Mouse (Mus musculus) stomach, embryonic 15.5 days (tissue): ENCODE measurements around the gene Phf11c. TPM values are rescaled to one million over a fixed set of nuclear protein-coding genes. Genes with fewer than 3 reads are reported as not detected.
"Not testable (repeated sequence)": the region's sequence is repeated elsewhere in the genome, so short reads cannot be mapped to it uniquely, and the experiment has no call there.

Experiments used
- ATAC-seq: fragments of 200-750 bp; cut with Nextera tagmentation; 2 replicates; pipeline ENCODE4 v1.8.0; 2017; ENCODE audit warnings: low read depth, moderate number of reproducible peaks, moderate TSS enrichment; ENCODE audit not compliant: insufficient read depth, low FRiP score
- H3K27ac ChIP-seq: fragments of 300-500 bp; sonication (generic); 2 replicates; pipeline ENCODE4 v1.5.1; 2015; ENCODE audit warnings: mild to moderate bottlenecking, inconsistent platforms
- H3K27me3 ChIP-seq: fragments of 300-500 bp; sonication (generic); replicated peaks from 2 replicates; pipeline ENCODE4 v1.6.1; 2015; ENCODE audit warnings: inconsistent platforms
- H3K36me3 ChIP-seq: fragments of 300-500 bp; sonication (generic); 2 replicates; pipeline ENCODE4 v1.6.1; 2015; ENCODE audit warnings: inconsistent platforms
- H3K4me1 ChIP-seq: fragments of 300-500 bp; sonication (generic); 2 replicates; pipeline ENCODE4 v1.6.1; 2015; ENCODE audit warnings: inconsistent platforms
- H3K4me2 ChIP-seq: fragments of 300-500 bp; sonication (generic); 2 replicates; pipeline ENCODE4 v1.6.1; 2015; ENCODE audit warnings: mild to moderate bottlenecking, inconsistent platforms
- H3K4me3 ChIP-seq: fragments of 300-500 bp; sonication (generic); replicated peaks from 2 replicates; pipeline ENCODE4 v1.5.1; 2015; ENCODE audit warnings: inconsistent platforms
- H3K9ac ChIP-seq: fragments of 300-500 bp; sonication (generic); 2 replicates; pipeline ENCODE4 v1.6.1; 2015; ENCODE audit warnings: inconsistent platforms
- H3K9me3 ChIP-seq: fragments of 300-500 bp; sonication (generic); 2 replicates; pipeline ENCODE4 v1.6.1; 2016; ENCODE audit warnings: inconsistent platforms
- WGBS: fragments of 180-500 bp; shearing (Covaris S2); methylation state at CpG from one replicate; pipeline ENCODE4 v1.1.7; 2015; 5-methylcytosine and 5-hydroxymethylcytosine counted together
- polyA plus RNA-seq: library from polyadenylated mRNA; unstranded; fragments of >200 nt; fragmentation: Nextera tagmentation; extraction: Ambion mirVana; gene quantifications from 2 replicates; pipeline ENCODE4 v1.2.1, GENCODE M21; 2015

Gene Phf11c
- polyA plus RNA-seq, 1 experiment from 2014 or later, result 0.45 TPM

GRCm38 (mm10) chr14:59396999-59397398 is 1.8 kb upstream of the Phf11c start:
- H3K4me2 ChIP-seq, result no peak overlapping the region
- no peak overlapping the region for H3K9ac ChIP-seq
- no peak overlapping the region for H3K27ac ChIP-seq
- no peaks in the 10 kb centered on the region for H3K9me3 ChIP-seq
- 69% methylated on average over 2 of the region's 2 CpGs for WGBS
- no peaks in the 10 kb centered on the region for H3K36me3 ChIP-seq
- H3K4me1 ChIP-seq, result no peaks in the 10 kb centered on the region
- H3K4me3 ChIP-seq, result no peak overlapping the region
- no peak for ATAC-seq
- H3K27me3 ChIP-seq, result no peaks in the 10 kb centered on the region

GRCm38 (mm10) chr14:59390181-59390580 is 5.0 kb downstream of the Phf11c start:
- not testable (repeated sequence) for H3K36me3 ChIP-seq, ATAC-seq

GRCm38 (mm10) chr14:59389532-59389931 is 5.6 kb downstream of the Phf11c start:
- no peak for ATAC-seq
- no peak overlapping the region for H3K9ac ChIP-seq
- no peaks in the 10 kb centered on the region for H3K4me1 ChIP-seq
- no peaks in the 10 kb centered on the region for H3K9me3 ChIP-seq
- no peak overlapping the region for H3K4me2 ChIP-seq
- H3K36me3 ChIP-seq, result no peaks in the 10 kb centered on the region
- H3K27me3 ChIP-seq, result no peaks in the 10 kb centered on the region
- H3K4me3 ChIP-seq, result no peak overlapping the region
- H3K27ac ChIP-seq, result no peak overlapping the region
- WGBS, result 75% methylated on average over 1 of the region's 1 CpGs

More at GRCm38 (mm10) chr14:59390181-59390580, 5.0 kb downstream of the Phf11c start:
- not testable (repeated sequence) for H3K9ac ChIP-seq, H3K4me1 ChIP-seq, H3K4me3 ChIP-seq, H3K27me3 ChIP-seq, H3K9me3 ChIP-seq, H3K27ac ChIP-seq, H3K4me2 ChIP-seq
- 48% methylated on average over 4 of the region's 4 CpGs for WGBS

- Histone ChIP-seq H3K4me1 (peaks cover 4% of the 10 kb centered on the region; the same call in 1 of the 2 replicates), H3K27me3 (no peaks in the 10 kb centered on the region), H3K4me2 (no peak overlapping the region), H3K9ac (no peak overlapping the region), H3K9me3 (no peaks in the 10 kb centered on the region), H3K27ac (no peak overlapping the region), H3K4me3 (no peak overlapping the region), H3K36me3 (no peaks in the 10 kb centered on the region)
- no peak for ATAC-seq
- WGBS, result 91% methylated on average over 25 of the region's 25 CpGs
Observed at GRCm38 (mm10) chr14:59370348-59371068, 24.7 kb downstream of the Phf11c start.

GRCm38 (mm10) chr14:59366386-59367105 is 28.6 kb downstream of the Phf11c start:
- H3K4me2 ChIP-seq, result no peak overlapping the region
- H3K4me1 ChIP-seq, result peaks cover 4% of the 10 kb centered on the region; the same call in 1 of the 2 replicates
- H3K27ac ChIP-seq, result no peak overlapping the region
- no peak overlapping the region for H3K4me3 ChIP-seq
- no peak overlapping the region for H3K9ac ChIP-seq
- H3K27me3 ChIP-seq, result no peaks in the 10 kb centered on the region
- 78% methylated on average over 8 of the region's 8 CpGs for WGBS
- no peaks in the 10 kb centered on the region for H3K9me3 ChIP-seq
- no peaks in the 10 kb centered on the region for H3K36me3 ChIP-seq
- no peak for ATAC-seq

- ATAC-seq, result peak; percentile 35; the same call in 1 of the 2 replicates
- 55% methylated on average over 6 of the region's 6 CpGs for WGBS
Observed at GRCm38 (mm10) chr14:59365244-59365644, 29.9 kb downstream of the Phf11c start, which contains the start of gene Phf11d. TSS of gene Phf11d (minus strand) at chr14:59365470.

GRCm38 (mm10) chr14:59341189-59341588 is 54.0 kb downstream of the Phf11c start, which contains the start of gene Phf11b:
TSS of gene Phf11b (minus strand) at chr14:59341351.
- H3K4me3 ChIP-seq, H3K27ac ChIP-seq, H3K27me3 ChIP-seq, H3K4me1 ChIP-seq, H3K4me2 ChIP-seq, H3K9me3 ChIP-seq, H3K36me3 ChIP-seq, H3K9ac ChIP-seq: not testable (repeated sequence)
- 0 out of 2 replicates have a peak, but pooled peaks have one; percentile 10 for ATAC-seq
- 76% methylated on average over 1 of the region's 1 CpGs for WGBS

More at GRCm38 (mm10) chr14:59365244-59365644, 29.9 kb downstream of the Phf11c start, which contains the start of gene Phf11d:
- no peaks in the 10 kb centered on the region for H3K27me3 ChIP-seq
- H3K9me3 ChIP-seq, result no peaks in the 10 kb centered on the region
- H3K36me3 ChIP-seq, result no peaks in the 10 kb centered on the region
- H3K9ac ChIP-seq, result no peak within 1 kb of the TSS
- peak within 1 kb of the TSS; percentile 72; the same call in 1 of the 2 replicates for H3K27ac ChIP-seq
- no peak within 1 kb of the TSS for H3K4me3 ChIP-seq
- H3K4me2 ChIP-seq, result peak within 1 kb of the TSS; percentile 38
- peaks cover 4% of the 10 kb centered on the region; the same call in 1 of the 2 replicates for H3K4me1 ChIP-seq

GRCm38 (mm10) chr14:59339541-59339940 is 55.6 kb downstream of the Phf11c start:
- Histone ChIP-seq H3K27me3 (no peaks in the 10 kb centered on the region), H3K4me3 (no peak overlapping the region), H3K9ac (no peak overlapping the region), H3K27ac (no peak overlapping the region), H3K4me2 (no peak overlapping the region), H3K36me3 (no peaks in the 10 kb centered on the region), H3K4me1 (no peaks in the 10 kb centered on the region), H3K9me3 (no peaks in the 10 kb centered on the region)
- no peak for ATAC-seq
- 89% methylated on average over 1 of the region's 1 CpGs for WGBS

GRCm38 (mm10) chr14:59336056-59336455 is 59.1 kb downstream of the Phf11c start:
- not testable (repeated sequence) for H3K9me3 ChIP-seq, H3K4me2 ChIP-seq, H3K36me3 ChIP-seq, ATAC-seq, H3K9ac ChIP-seq, H3K4me1 ChIP-seq, H3K4me3 ChIP-seq, H3K27ac ChIP-seq, H3K27me3 ChIP-seq
- 79% methylated on average over 3 of the region's 3 CpGs for WGBS

Other genes with a start within 250 kb of the Phf11c start
- gene Gm5142, start 216.6 kb downstream of the Phf11c start, polyA plus RNA-seq, result not detected in 2 replicates
- 47.4 and 52.7 TPM in 2 replicates for gene Rcbtb1, start 194.2 kb downstream of the Phf11c start, polyA plus RNA-seq
- not detected in 2 replicates for gene Gm6904, start 135.2 kb downstream of the Phf11c start, polyA plus RNA-seq
- gene Phf11a, start 97.9 kb downstream of the Phf11c start, polyA plus RNA-seq, result 0.17 and 0.18 TPM in 2 replicates
- 0.84 and 1.6 TPM in 2 replicates for gene Phf11b, start 54.0 kb downstream of the Phf11c start, polyA plus RNA-seq
- gene Phf11d, start 29.9 kb downstream of the Phf11c start, polyA plus RNA-seq, result 3.5 and 3.6 TPM in 2 replicates
- gene Setdb2, start 45.5 kb upstream of the Phf11c start, polyA plus RNA-seq, result 9.2 and 10.3 TPM in 2 replicates
- gene Cab39l, start 45.6 kb upstream of the Phf11c start, polyA plus RNA-seq, result 36.2 and 41.0 TPM in 2 replicates
- gene Cdadc1, start 202.6 kb upstream of the Phf11c start, polyA plus RNA-seq, result 31.6 and 34.1 TPM in 2 replicates
- gene Shisa2, start 229.9 kb upstream of the Phf11c start, polyA plus RNA-seq, result 9.6 and 10.7 TPM in 2 replicates